Mouse (Mus musculus) kidney, adult 2 months (tissue): ENCODE results near the gene Ppm1h.

ENCODE experiments used
- CTCF ChIP-seq: fragments of 200-500 bp; conservative IDR thresholded peaks from 2 replicates; pipeline ENCODE4 v1.5.1; 2011; ENCODE audit warnings: low read depth, mild to moderate bottlenecking, control low read depth, low read length, moderate library complexity, mixed read lengths; ENCODE audit not compliant: insufficient read depth, insufficient read length
- POLR2A ChIP-seq: fragments of 200-500 bp; IDR thresholded peaks from one replicate; pipeline ENCODE4 v1.6.1; 2011; ENCODE audit warnings: low read depth, low read length, control low read depth

DNA sequence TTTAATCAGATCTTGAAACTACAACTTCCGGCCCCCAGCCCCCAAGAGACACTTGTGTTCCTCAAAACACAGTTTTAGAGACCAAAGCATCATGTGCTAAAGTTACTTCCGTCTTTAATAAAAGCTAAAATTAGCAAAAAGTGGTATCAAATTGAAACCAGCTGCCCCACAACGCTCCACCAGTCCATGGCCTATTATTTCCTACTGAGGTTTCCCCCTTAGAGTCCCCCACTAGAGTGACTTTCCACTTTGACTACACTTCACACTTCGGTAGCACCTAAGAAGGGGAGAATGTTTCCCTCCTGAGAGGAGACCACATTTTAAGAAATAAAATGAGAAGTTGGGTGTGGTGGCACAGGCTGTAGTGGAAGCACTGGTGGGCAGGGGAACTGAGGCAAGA is 58.3 kb downstream of the Ppm1h start:
- TF ChIP-seq CTCF (no peak), POLR2A (no peak)
